Mouse (Mus musculus) erythroblast, embryonic 14.5 days (primary cell): ENCODE data around the gene Olfr787. TPM values are rescaled to one million over a fixed set of nuclear protein-coding genes. Genes with fewer than 3 reads are reported as not detected.

Experiments used
- H3K27me3 ChIP-seq: 2 replicates; pipeline ENCODE4 v1.6.1; 2012; ENCODE audit warnings: inconsistent platforms; ENCODE audit not compliant: control insufficient read depth
- H3K36me3 ChIP-seq: 2 replicates; pipeline ENCODE4 v1.6.1; 2012; ENCODE audit warnings: mild to moderate bottlenecking, inconsistent platforms; ENCODE audit not compliant: control insufficient read depth
- H3K4me1 ChIP-seq: 2 replicates; pipeline ENCODE4 v1.6.1; 2012; ENCODE audit warnings: inconsistent platforms; ENCODE audit not compliant: control insufficient read depth
- H3K4me3 ChIP-seq: replicated peaks from 2 replicates; pipeline ENCODE3; 2012; ENCODE audit warnings: moderate library complexity, mild to moderate bottlenecking, inconsistent platforms
- H3K9me3 ChIP-seq: 2 replicates; pipeline ENCODE4 v1.6.1; 2012; ENCODE audit warnings: low read length, inconsistent platforms, mixed read lengths; ENCODE audit not compliant: control insufficient read depth
- GATA1 ChIP-seq: IDR thresholded peaks from 2 replicates; pipeline ENCODE4 v1.6.1; 2012; ENCODE audit warnings: low read length, inconsistent platforms, mixed read lengths
- TAL1 ChIP-seq: IDR thresholded peaks from 3 replicates; pipeline ENCODE4 v1.6.1; 2012; ENCODE audit warnings: low read length, inconsistent platforms, mixed read lengths
- polyA plus RNA-seq: library from polyadenylated mRNA; stranded (reverse); fragments of >175 nt; gene quantifications from 2 replicates; pipeline ENCODE4 v1.2.3, GENCODE M21; 2012

The Olfr787 gene
- polyA plus RNA-seq, result not detected in 2 replicates

GRCm38 (mm10) chr10:129461562-129461961, at the start of gene Olfr787:
TSS of gene Olfr787 (plus strand) at chr10:129461862.
- Histone ChIP-seq H3K4me1 (no peaks in the 10 kb centered on the region), H3K4me3 (no peak within 1 kb of the TSS), H3K27me3 (no peaks in the 10 kb centered on the region), H3K36me3 (no peaks in the 10 kb centered on the region), H3K9me3 (no peaks in the 10 kb centered on the region; the same call in 1 of the 2 replicates)
- TF ChIP-seq GATA1, result no peak
- no peak for TF ChIP-seq TAL1

GRCm38 (mm10) chr10:129427006-129427405, 34.7 kb upstream of the Olfr787 start, which contains the start of gene Olfr786:
TSS of gene Olfr786 (plus strand) at chr10:129427306.
- H3K9me3 ChIP-seq, result no peaks in the 10 kb centered on the region; the same call in 1 of the 2 replicates
- TF ChIP-seq GATA1 (no peak), TAL1 (no peak)
- no peaks in the 10 kb centered on the region for H3K4me1 ChIP-seq
- H3K27me3 ChIP-seq, result no peaks in the 10 kb centered on the region
- H3K4me3 ChIP-seq, result no peak within 1 kb of the TSS
- H3K36me3 ChIP-seq, result no peaks in the 10 kb centered on the region

GRCm38 (mm10) chr10:129470698-129471097, 9.0 kb downstream of the Olfr787 start, which contains the start of gene Olfr788:
TSS of gene Olfr788 (plus strand) at chr10:129470998.
- Histone ChIP-seq H3K4me3 (no peak within 1 kb of the TSS), H3K27me3 (no peaks in the 10 kb centered on the region), H3K36me3 (no peaks in the 10 kb centered on the region), H3K4me1 (no peaks in the 10 kb centered on the region), H3K9me3 (no peaks in the 10 kb centered on the region; the same call in 1 of the 2 replicates)
- TF ChIP-seq GATA1 (no peak), TAL1 (no peak)

DNA sequence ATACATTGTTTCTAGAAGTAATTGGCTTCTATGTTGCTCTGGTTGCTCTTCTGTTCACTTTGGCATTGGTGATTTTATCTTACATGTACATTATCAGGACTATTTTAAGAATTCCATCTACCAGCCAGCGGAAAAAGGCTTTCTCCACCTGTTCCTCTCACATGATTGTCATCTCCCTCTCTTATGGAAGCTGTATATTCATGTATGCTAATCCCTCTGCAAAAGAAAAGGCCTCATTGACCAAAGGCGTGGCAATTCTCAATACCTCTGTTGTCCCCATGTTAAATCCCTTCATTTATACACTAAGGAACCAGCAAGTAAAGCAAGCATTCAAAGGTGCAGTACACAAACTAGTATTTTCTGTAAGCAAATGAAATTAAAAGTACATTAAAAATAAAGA, 11.6 kb downstream of the Olfr787 start:
- TF ChIP-seq TAL1, result no peak
- TF ChIP-seq GATA1, result no peak
- Histone ChIP-seq H3K27me3 (no peaks in the 10 kb centered on the region), H3K36me3 (no peaks in the 10 kb centered on the region), H3K4me1 (no peaks in the 10 kb centered on the region), H3K9me3 (no peaks in the 10 kb centered on the region), H3K4me3 (no peak overlapping the region)

DNA sequence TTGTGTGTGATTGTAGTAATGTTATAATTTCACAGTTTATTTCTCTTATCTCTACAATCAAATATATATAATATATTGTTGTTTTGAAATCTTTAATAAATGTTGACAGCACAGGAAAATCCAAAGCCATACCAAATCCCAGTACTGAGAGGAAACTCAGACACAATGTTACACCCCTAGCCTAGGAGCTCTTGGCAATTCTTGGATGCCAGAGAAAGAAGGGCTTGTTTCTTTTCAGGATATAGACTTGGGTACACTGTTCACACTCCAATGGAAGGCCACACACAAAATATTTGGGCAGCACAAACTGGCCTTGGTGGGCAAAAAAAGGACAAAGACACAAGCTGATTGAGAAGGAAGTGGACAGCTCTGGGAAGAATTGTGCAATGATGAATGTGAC, 12.1 kb downstream of the Olfr787 start:
- no peak for TF ChIP-seq GATA1
- no peak for TF ChIP-seq TAL1
- Histone ChIP-seq H3K4me3 (no peak overlapping the region), H3K36me3 (no peaks in the 10 kb centered on the region), H3K27me3 (no peaks in the 10 kb centered on the region), H3K9me3 (no peaks in the 10 kb centered on the region), H3K4me1 (no peaks in the 10 kb centered on the region)

GRCm38 (mm10) chr10:129484452-129484851, 22.8 kb downstream of the Olfr787 start, which contains the start of gene Olfr789:
TSS of gene Olfr789 (plus strand) at chr10:129484752.
- no peaks in the 10 kb centered on the region for H3K36me3 ChIP-seq
- TF ChIP-seq TAL1, result no peak
- TF ChIP-seq GATA1, result no peak
- H3K4me3 ChIP-seq, result no peak within 1 kb of the TSS
- H3K27me3 ChIP-seq, result no peaks in the 10 kb centered on the region
- H3K9me3 ChIP-seq, result no peaks in the 10 kb centered on the region
- no peaks in the 10 kb centered on the region for H3K4me1 ChIP-seq

DNA sequence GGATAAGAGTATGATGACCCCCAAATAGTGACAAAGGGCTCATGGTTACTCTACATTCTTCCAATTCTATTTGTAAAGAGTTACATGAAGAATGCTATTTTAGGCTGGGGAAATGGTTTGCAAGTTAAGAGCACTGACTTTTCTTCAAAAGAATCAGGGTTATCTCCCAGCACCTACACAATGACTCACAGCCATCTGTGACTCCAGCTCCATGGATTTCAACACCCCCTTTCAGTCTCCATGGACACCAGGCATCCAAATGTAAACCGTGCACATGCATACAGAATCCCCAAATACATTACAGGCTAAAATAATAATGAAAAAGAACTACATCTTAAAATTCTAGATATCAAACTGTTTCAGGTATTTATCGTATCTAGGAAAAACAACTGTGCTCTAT, 28.4 kb downstream of the Olfr787 start:
- Histone ChIP-seq H3K4me3 (no peak overlapping the region), H3K4me1 (no peaks in the 10 kb centered on the region), H3K9me3 (no peaks in the 10 kb centered on the region; the same call in 1 of the 2 replicates), H3K27me3 (no peaks in the 10 kb centered on the region), H3K36me3 (no peaks in the 10 kb centered on the region)
- TF ChIP-seq TAL1 (no peak), GATA1 (no peak)

DNA sequence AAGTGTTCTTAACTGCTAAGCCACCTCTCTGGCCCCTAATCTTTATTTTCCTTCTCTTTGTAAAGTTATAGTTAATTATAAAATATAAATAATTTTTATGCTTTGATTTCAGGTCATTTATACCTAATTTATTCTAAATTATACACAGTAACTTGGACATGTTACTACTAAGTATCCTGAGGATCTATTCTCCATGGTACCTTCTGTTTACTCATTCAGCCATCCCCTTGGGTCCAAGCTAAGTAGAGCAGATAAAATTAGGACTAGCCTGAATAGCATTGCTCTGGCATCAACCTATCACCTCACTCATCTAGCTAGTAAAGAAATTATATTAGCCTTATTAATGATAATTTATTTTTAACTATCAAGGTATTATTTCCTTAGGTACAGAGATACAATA, 36.5 kb downstream of the Olfr787 start, which contains the start of gene Olfr790:
Gene Olfr790 (plus strand): TSS at position 301 of the 400 bp plus-strand sequence.
- no peak within 1 kb of the TSS for H3K4me3 ChIP-seq
- H3K4me1 ChIP-seq, result no peaks in the 10 kb centered on the region
- H3K36me3 ChIP-seq, result no peaks in the 10 kb centered on the region
- H3K9me3 ChIP-seq, result peaks cover 2% of the 10 kb centered on the region; the same call in 1 of the 2 replicates
- H3K27me3 ChIP-seq, result no peaks in the 10 kb centered on the region
- TF ChIP-seq TAL1, result no peak
- TF ChIP-seq GATA1, result no peak

Other genes with a start within 250 kb of the Olfr787 start
- gene Olfr774, start 225.7 kb upstream of the Olfr787 start, polyA plus RNA-seq, result not detected in 2 replicates
- 0.01 TPM in 1 of 2 replicates, not detected in the other for gene Olfr775, start 213.4 kb upstream of the Olfr787 start, polyA plus RNA-seq
- 0.06 TPM in 1 of 2 replicates, not detected in the other for gene Olfr776, start 202.7 kb upstream of the Olfr787 start, polyA plus RNA-seq
- 0.04 TPM in 1 of 2 replicates, not detected in the other for gene Olfr777, start 190.4 kb upstream of the Olfr787 start, polyA plus RNA-seq
- gene Olfr780, start 143.7 kb upstream of the Olfr787 start, polyA plus RNA-seq, result not detected in 2 replicates
- not detected in 2 replicates for gene Olfr781, start 133.0 kb upstream of the Olfr787 start, polyA plus RNA-seq
- not detected in 2 replicates for gene Olfr782, start 113.0 kb upstream of the Olfr787 start, polyA plus RNA-seq
- not detected in 2 replicates for gene Olfr784, start 77.8 kb upstream of the Olfr787 start, polyA plus RNA-seq
- gene Olfr785, start 56.4 kb upstream of the Olfr787 start, polyA plus RNA-seq, result not detected in 2 replicates
- not detected in 2 replicates for gene Olfr786, start 34.6 kb upstream of the Olfr787 start, polyA plus RNA-seq
- not detected in 2 replicates for gene Olfr788, start 9.1 kb downstream of the Olfr787 start, polyA plus RNA-seq
- not detected in 2 replicates for gene Olfr789, start 22.9 kb downstream of the Olfr787 start, polyA plus RNA-seq
- gene Olfr790, start 36.6 kb downstream of the Olfr787 start, polyA plus RNA-seq, result not detected in 2 replicates
- gene Olfr791, start 59.9 kb downstream of the Olfr787 start, polyA plus RNA-seq, result not detected in 2 replicates
- not detected in 2 replicates for gene Olfr792, start 77.3 kb downstream of the Olfr787 start, polyA plus RNA-seq
- gene Olfr794, start 105.8 kb downstream of the Olfr787 start, polyA plus RNA-seq, result not detected in 2 replicates
- not detected in 2 replicates for gene Olfr796, start 150.7 kb downstream of the Olfr787 start, polyA plus RNA-seq
- gene Olfr798, start 166.1 kb downstream of the Olfr787 start, polyA plus RNA-seq, result not detected in 2 replicates
- gene Olfr799, start 175.6 kb downstream of the Olfr787 start, polyA plus RNA-seq, result not detected in 2 replicates
- 0.01 TPM in 1 of 2 replicates, not detected in the other for gene Olfr800, start 195.8 kb downstream of the Olfr787 start, polyA plus RNA-seq
- not detected in 2 replicates for gene Olfr801, start 212.0 kb downstream of the Olfr787 start, polyA plus RNA-seq
- not detected in 2 replicates for gene Olfr802, start 226.3 kb downstream of the Olfr787 start, polyA plus RNA-seq
- gene Olfr803, start 232.4 kb downstream of the Olfr787 start, polyA plus RNA-seq, result not detected in 2 replicates
- gene Olfr804, start 241.3 kb downstream of the Olfr787 start, polyA plus RNA-seq, result not detected in 2 replicates